Mouse (Mus musculus): ENCODE results near the gene Plb1. TPM values are rescaled to one million over a fixed set of nuclear protein-coding genes. Genes with fewer than 3 reads are reported as not detected.

Gene Plb1
- total RNA-seq, 2 experiments from 2014 or later = 0.29 to 0.33 TPM

Other genes with a start within 250 kb of the Plb1 start
- gene Fosl2, start 96.9 kb upstream of the Plb1 start, total RNA-seq (2021) = 100 to 1,000 TPM; 188 to 364 TPM
- 100 to 1,000 TPM; 347 to 518 TPM for gene Ppp1cb, start 226.1 kb downstream of the Plb1 start, total RNA-seq (2021)

Data from adrenal gland, adult 18-20 months (tissue).